Mouse (Mus musculus) ES-E14 (cell line): Measurements from ENCODE around the gene Adam1a.

Experiments
- CHD2 ChIP-seq: IDR thresholded peaks from 2 replicates; pipeline ENCODE4 v1.6.1; 2014; ENCODE audit warnings: mild to moderate bottlenecking, low read depth, low read length, inconsistent platforms
- HCFC1 ChIP-seq: IDR thresholded peaks from 2 replicates; pipeline ENCODE4 v1.6.1; 2012; ENCODE audit warnings: low read length, inconsistent platforms, borderline replicate concordance; ENCODE audit not compliant: insufficient read depth

GRCm38 (mm10) chr5:121474610-121475009 is 70.7 kb downstream of the Adam1a start:
- TF ChIP-seq HCFC1 (no peak), CHD2 (no peak)
